Mouse (Mus musculus): ENCODE results near the gene Rhbg.

GRCm38 (mm10) chr3:88205563-88206491 lies 48.7 kb downstream of the Rhbg start:
- no peak for TF ChIP-seq POLR2A (IDR thresholded peaks at IDR 0.05; ENCODE audit: borderline replicate concordance, insufficient read depth, low read length)
- no peak for TF ChIP-seq CTCF (IDR thresholded peaks at IDR 0.05; ENCODE audit: borderline replicate concordance, insufficient read depth, low read depth, low read length)
